Mouse (Mus musculus): ENCODE data around the gene Slc22a15.

DNA sequence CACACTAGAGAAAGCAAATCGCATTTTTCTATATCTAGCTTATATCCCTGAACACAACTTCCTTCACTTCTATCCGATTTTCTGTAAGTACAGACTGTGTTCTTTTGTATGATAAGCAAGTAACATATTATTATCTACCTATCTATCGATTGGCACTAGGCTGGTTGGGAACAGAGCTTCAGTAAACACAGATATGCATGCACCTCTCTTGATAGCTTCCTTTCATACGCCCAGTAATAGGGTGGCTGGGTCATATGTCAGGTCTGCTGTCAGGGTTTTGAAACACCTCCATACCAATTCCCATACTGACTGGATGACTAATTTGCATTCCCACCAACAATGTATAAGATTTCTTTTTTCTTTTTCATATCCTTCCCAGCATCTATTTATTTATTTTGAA lies 16.2 kb upstream of the Slc22a15 start:
- TF ChIP-seq CTCF (IDR thresholded peaks at IDR 0.05; ENCODE audit: low read depth, low read length) (no peak), POLR2A (IDR thresholded peaks at IDR 0.05; ENCODE audit: insufficient read depth, low read length) (no peak), EP300 (IDR thresholded peaks at IDR 0.05; ENCODE audit: insufficient read depth, low read depth, low read length) (no peak)
